Mouse (Mus musculus): ENCODE measurements around the gene Sspn. TPM values are rescaled to one million over a fixed set of nuclear protein-coding genes. Genes with fewer than 3 reads are reported as not detected.
A peak's percentile ranks its signal among the peaks of the same experiment; 100 is the strongest.

Sspn gene
- polyA plus RNA-seq, 1 experiment: 14.3 TPM

GRCm38 (mm10) chr6:145972836-145973235 is 41.4 kb downstream of the Sspn start:
- no peak for DNase-seq (ENCODE audit: low read depth)

DNA sequence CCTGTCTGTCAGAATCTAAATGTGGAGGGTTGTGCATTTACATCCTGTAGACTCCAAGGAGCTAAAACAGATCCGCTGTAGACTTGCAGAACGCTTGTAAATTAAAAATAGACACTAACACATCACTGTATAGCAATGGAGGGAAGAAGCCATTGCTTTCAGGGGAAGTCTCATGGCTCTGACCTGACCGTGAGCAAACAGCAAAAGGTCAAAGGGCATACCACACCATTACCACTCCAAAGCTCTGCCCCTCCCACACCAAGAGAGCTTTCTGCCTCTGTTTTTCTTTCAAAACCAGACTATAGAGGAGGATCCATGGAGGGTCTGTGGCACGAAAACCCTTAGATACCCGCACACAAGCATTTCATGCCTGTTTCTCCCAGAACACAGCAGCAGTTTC is 41.9 kb downstream of the Sspn start:
- DNase-seq (ENCODE audit: low read depth): no peak

DNA sequence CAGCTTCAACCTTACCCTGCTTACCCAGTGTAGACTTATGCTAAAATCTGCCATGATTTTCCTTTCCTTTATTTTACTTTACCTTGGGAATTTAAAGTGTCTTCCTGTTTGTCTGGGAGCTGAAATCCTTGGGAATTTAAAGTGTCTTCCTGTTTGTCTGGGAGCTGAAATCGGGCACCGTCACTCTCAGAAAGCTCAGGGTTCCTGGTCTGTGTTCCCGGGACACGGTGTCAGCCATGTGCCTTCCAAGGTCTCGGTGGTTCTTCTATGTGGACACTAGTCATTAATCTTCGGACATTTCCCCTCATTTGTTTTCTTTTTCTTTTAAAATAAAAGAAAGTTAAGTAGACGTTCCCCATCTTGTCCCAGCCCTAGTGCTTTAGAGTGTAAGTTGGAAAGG is 43.3 kb downstream of the Sspn start:
- no peak for DNase-seq (ENCODE audit: low read depth)

DNA sequence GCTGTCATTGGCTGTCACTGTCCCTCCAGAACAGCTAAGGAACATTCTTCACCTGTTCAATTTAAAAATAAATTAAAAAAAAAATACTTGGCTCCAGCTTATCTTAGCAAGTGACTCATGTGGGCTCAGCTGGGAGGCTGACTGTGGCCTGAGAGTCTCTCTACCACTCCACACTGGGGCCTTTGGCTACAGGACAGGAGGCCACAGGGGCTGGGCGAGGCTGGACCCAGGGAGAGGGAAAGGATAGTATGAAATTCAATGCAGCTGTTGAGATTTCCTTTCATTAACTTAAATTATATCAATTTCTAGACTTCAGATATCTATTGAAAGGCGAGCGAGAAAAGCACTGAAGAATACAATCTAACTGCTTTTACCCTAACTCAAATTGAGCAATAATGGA is 45.9 kb downstream of the Sspn start:
- DNase-seq (ENCODE audit: low read depth): no peak

GRCm38 (mm10) chr6:145977771-145978450 is 46.5 kb downstream of the Sspn start:
- no peak for DNase-seq (ENCODE audit: low read depth)

GRCm38 (mm10) chr6:145981074-145981473 is 49.6 kb downstream of the Sspn start:
- DNase-seq (ENCODE audit: low read depth): no peak

DNA sequence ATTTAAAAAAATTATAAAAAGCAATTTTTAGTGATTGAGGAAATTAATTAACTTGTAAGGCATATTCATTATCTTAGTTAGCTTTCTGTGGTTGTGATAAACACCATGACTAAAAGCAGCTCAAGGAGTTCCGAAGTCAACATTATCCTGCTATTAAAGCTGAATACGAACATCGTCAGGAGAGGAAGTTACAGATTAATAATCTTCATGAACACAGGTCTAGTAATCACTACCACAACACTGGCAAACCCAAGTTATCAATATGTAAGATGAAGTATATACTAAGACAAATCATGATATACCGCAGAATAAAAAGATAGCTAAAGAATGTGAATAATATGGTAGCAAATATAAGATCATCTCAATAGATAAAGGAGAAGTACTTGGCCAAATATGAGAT is 50.9 kb downstream of the Sspn start:
- no peak for DNase-seq (ENCODE audit: low read depth)

DNA sequence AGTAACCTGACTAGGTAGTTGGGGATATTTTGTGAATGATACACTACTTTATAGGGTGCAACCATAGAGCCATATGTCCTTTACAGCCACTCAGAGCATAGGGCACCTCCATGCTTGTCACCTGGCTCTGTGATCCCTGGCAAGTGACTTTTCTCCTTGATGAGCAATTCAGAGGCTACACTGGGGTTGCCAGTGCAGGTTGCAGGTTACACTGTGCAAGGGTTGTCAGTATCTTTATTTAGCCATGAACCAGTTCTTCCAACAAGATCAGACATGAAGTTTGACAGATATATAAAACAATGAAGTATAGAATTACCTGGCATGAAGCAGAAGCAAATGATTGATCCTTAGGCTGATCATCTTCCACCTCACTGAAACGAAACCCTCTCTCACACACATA is 59.1 kb downstream of the Sspn start:
- DNase-seq (ENCODE audit: low read depth): peak; percentile 88

- DNase-seq (ENCODE audit: low read depth): no peak
Observed at GRCm38 (mm10) chr6:145992526-145992925, 61.1 kb downstream of the Sspn start.

GRCm38 (mm10) chr6:145992985-145993384 is 61.5 kb downstream of the Sspn start:
- peak; percentile 83 for DNase-seq (ENCODE audit: low read depth)

- DNase-seq (ENCODE audit: low read depth): no peak
Observed at GRCm38 (mm10) chr6:145998314-145999007, 67.0 kb downstream of the Sspn start.

GRCm38 (mm10) chr6:146000767-146001166 is 69.3 kb downstream of the Sspn start:
- no peak for DNase-seq (ENCODE audit: low read depth)

- no peak for DNase-seq (ENCODE audit: low read depth)
Observed at GRCm38 (mm10) chr6:146001396-146002191, 70.2 kb downstream of the Sspn start.

DNA sequence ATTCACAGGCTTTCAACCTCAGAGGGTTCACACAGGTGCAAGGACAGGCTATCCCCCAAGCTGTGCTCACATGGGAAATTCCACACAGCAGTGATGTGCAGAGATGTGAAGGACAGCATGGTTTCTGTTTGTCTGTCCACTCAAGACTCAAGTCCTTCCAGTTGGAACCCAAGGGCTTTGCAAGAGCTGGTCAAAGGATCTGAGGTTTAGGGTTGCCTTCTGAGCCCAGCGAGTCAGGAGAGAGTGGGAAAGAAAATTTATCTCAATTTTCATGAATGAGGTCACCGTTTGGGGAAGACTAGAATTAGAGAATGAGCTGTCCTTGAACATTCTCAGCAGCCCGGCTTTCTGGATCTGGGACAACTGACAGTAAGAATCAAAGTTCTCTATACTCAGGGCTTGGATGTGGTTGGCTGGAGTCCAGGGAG is 72.7 kb downstream of the Sspn start:
- DNase-seq (ENCODE audit: low read depth): no peak

DNA sequence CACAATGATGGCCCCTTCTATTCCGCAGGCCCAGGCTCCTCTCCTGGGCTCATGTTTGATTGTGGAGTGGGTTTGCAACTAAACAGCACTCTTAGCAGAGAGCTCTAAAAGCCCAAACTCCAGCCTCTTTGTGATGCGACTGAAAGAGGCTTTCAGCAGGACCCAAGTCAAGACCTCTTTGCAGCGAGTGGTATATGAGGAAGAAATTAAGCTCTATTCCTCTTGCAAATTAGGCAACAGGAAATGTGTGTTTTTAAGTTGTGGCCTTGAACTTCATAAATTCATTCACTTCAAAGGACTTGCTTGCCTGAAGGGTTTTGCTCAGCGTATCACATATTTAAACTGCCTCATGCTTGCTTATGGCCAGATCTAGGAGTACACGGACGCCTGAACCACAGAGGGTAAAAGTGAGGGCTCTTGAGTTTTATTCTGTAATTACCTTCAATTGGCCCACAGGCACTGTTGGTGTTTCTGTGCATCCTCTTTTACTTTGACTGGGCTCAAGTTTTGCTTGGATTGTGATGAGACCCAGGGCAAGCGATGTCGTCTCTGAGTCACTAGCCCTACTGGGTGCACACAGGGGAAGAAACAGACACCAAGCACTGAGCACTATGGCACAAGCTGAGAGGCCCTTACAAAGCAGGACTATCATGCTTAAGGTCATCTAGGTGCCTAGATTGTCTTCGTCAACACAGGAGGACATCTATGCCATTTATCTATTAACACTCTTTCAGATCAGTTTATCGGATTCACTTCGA is 73.9 kb downstream of the Sspn start:
- no peak for DNase-seq (ENCODE audit: low read depth)

DNA sequence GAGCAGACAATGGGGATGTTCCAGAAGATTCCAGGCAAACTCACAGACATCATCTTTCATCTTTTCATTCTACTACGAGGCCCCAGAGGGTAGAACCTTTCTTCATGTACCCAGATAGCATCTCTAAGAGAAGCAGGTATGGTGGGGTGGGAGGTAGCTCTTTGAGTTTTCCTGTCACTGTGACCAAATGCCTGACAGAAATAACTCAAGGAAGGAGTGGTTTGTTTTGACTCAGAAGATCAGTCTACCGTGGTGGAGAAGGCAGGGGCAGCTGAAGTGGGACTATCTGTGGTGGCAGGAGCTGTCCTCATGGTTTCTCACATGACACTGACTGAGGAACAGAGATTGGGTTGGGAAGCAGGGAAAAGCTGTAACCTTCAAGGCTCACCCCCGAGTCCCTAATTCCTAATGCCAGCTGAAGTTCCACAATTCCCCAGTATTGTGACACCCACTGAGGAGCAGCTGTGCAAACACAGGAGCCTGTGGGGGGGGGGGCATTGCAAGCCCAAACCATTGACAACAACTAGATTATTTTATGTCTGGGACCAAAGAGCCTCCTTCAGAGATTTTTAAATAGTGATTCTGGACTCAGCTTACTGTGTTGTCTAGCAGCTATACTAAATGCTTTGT is 74.6 kb downstream of the Sspn start:
- no peak for DNase-seq (ENCODE audit: low read depth)

DNA sequence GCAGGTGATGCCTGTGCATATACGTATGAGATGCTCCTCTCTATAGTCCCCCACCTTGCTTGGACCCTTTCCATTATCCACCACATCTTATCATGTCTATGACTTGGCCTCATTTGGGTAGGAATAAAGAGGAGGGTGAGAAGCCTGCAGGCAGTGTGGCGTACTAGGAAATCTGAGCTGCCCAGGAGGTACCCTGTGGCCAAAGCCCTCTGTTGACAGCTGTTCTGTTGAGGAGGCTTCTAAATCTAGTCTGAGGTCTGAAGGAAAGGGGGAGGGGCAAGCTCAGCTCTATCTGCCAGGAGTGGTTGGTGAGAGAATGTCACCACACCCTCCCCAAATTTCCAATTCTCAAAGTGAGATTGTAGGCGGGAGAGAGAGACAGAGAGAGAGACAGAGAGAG is 75.3 kb downstream of the Sspn start:
- DNase-seq (ENCODE audit: low read depth): no peak

- no peak for DNase-seq (ENCODE audit: low read depth)
Observed at GRCm38 (mm10) chr6:146008450-146008981, 77.1 kb downstream of the Sspn start.

GRCm38 (mm10) chr6:146009163-146009915 is 77.9 kb downstream of the Sspn start:
- DNase-seq (ENCODE audit: low read depth): no peak

DNA sequence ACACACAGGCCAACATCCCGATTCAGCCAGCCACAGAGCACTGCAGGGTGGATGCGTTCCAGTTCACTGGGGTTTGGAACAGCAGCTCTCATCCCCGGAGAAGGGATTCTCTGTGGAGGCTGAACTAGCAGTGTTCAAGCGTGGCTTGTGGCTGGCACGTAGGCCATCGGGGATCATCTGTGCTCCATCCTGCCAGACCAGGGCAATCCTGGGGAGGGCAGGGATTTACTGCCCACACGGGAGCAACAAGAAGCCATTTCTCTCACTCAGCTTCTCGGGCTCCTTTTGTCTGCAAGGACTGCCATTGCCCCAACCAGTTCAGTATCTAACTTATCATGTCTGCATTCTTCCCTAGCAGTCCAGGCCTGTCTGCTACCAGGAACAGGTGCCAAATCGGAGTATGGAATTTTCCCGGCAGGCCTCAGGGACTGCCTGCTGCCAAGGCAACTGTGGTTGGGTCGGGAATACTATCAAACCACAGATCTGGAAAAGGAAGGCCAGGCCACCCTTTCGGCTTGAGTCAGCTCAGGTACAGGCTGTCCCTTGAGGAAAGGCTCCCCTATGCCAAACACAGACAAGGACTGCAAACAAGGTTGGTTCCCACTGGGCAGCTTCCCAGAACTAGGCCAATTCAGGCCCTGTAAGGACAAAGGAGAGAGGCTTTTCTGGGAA is 78.8 kb downstream of the Sspn start:
- DNase-seq (ENCODE audit: low read depth): peak; percentile 79
